Mouse (Mus musculus): ENCODE results near the gene Iqcd. TPM values are rescaled to one million over a fixed set of nuclear protein-coding genes. Genes with fewer than 3 reads are reported as not detected.

Iqcd gene
- polyA plus RNA-seq, 1 experiment from 2014 or later: 1.1 TPM

GRCm38 (mm10) chr5:120565171-120565905 lies 23.5 kb upstream of the Iqcd start:
- H3K4me3 ChIP-seq: no peak overlapping the region
- no peaks in the 10 kb centered on the region for H3K9me3 ChIP-seq (replicated peaks)
- no peaks in the 10 kb centered on the region for H3K27me3 ChIP-seq
- ATAC-seq: no peak
- WGBS: 19% methylated on average over 15 of the region's 15 CpGs
- peak overlapping the region; percentile 97 for H3K27ac ChIP-seq
- peak overlapping the region; percentile 43; the same call in 1 of the 2 replicates for H3K9ac ChIP-seq
- peaks cover 85% of the 10 kb centered on the region for H3K4me1 ChIP-seq
- H3K4me2 ChIP-seq: peak overlapping the region; percentile 38
- H3K36me3 ChIP-seq (ENCODE audit: poor library complexity, severe bottlenecking): no peaks in the 10 kb centered on the region

GRCm38 (mm10) chr5:120566101-120566500 lies 22.7 kb upstream of the Iqcd start:
- peak overlapping the region; percentile 43; the same call in 1 of the 2 replicates for H3K9ac ChIP-seq
- H3K4me3 ChIP-seq: no peak overlapping the region
- H3K4me2 ChIP-seq: peak overlapping the region; percentile 38
- no peaks in the 10 kb centered on the region for H3K9me3 ChIP-seq (replicated peaks)
- H3K27me3 ChIP-seq: no peaks in the 10 kb centered on the region
- peaks cover 85% of the 10 kb centered on the region for H3K4me1 ChIP-seq
- no peaks in the 10 kb centered on the region for H3K36me3 ChIP-seq (ENCODE audit: poor library complexity, severe bottlenecking)
- peak; percentile 83 for ATAC-seq
- 9% methylated on average over 5 of the region's 5 CpGs for WGBS
- H3K27ac ChIP-seq: peak overlapping the region; percentile 97

- H3K27me3 ChIP-seq: no peaks in the 10 kb centered on the region
- peak overlapping the region; percentile 38 for H3K4me2 ChIP-seq
- peak overlapping the region; percentile 43 for H3K9ac ChIP-seq
- peaks cover 89% of the 10 kb centered on the region for H3K4me1 ChIP-seq
- ATAC-seq: peak; percentile 22
- H3K9me3 ChIP-seq (replicated peaks): no peaks in the 10 kb centered on the region
- no peak overlapping the region for H3K4me3 ChIP-seq
- H3K27ac ChIP-seq: peak overlapping the region; percentile 97
- WGBS: 34% methylated on average over 9 of the region's 9 CpGs
- no peaks in the 10 kb centered on the region for H3K36me3 ChIP-seq (ENCODE audit: poor library complexity, severe bottlenecking)
These were observed 22.0 kb upstream of the Iqcd start for GRCm38 (mm10) chr5:120566681-120567252.

DNA sequence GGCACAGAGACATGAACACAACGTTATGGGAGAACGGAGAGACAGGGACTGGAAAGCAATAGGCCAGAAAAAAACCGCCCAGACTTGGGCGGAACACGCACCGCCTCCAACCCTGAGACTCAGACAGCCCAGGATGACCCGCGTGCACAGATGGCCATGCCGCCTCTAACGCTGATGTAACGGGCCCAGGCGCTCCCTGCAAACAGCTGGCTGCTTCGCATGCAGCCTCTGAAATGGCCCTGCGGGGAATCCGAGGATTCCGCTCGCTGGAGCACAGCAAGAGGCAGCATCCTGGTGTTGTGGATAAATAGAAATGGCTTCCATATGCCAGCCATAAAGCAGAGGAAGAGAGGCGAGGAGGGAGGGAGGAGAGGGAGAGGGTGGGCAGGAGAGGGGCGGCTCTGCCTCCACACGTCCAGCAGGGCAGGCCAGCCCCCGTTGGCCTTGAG lies 21.5 kb upstream of the Iqcd start:
- ATAC-seq: peak; percentile 25; the same call in 1 of the 2 replicates
- peak overlapping the region; percentile 97 for H3K27ac ChIP-seq
- 13% methylated on average over 21 of the region's 21 CpGs for WGBS
- H3K4me3 ChIP-seq: no peak overlapping the region
- H3K9me3 ChIP-seq (replicated peaks): no peaks in the 10 kb centered on the region
- H3K9ac ChIP-seq: peak overlapping the region; percentile 43
- H3K27me3 ChIP-seq: no peaks in the 10 kb centered on the region
- H3K36me3 ChIP-seq (ENCODE audit: poor library complexity, severe bottlenecking): no peaks in the 10 kb centered on the region
- H3K4me2 ChIP-seq: peak overlapping the region; percentile 38
- peaks cover 91% of the 10 kb centered on the region for H3K4me1 ChIP-seq

- H3K27ac ChIP-seq: peak overlapping the region; percentile 97
- ATAC-seq: peak; percentile 41
- WGBS: 23% methylated on average over 14 of the region's 14 CpGs
- H3K9ac ChIP-seq: peak overlapping the region; percentile 43
- peak overlapping the region; percentile 38 for H3K4me2 ChIP-seq
- H3K27me3 ChIP-seq: no peaks in the 10 kb centered on the region
- no peak overlapping the region for H3K4me3 ChIP-seq
- H3K36me3 ChIP-seq (ENCODE audit: poor library complexity, severe bottlenecking): no peaks in the 10 kb centered on the region
- H3K9me3 ChIP-seq (replicated peaks): no peaks in the 10 kb centered on the region
- H3K4me1 ChIP-seq: peaks cover 89% of the 10 kb centered on the region
These were observed 21.0 kb upstream of the Iqcd start for GRCm38 (mm10) chr5:120567761-120568211.

DNA sequence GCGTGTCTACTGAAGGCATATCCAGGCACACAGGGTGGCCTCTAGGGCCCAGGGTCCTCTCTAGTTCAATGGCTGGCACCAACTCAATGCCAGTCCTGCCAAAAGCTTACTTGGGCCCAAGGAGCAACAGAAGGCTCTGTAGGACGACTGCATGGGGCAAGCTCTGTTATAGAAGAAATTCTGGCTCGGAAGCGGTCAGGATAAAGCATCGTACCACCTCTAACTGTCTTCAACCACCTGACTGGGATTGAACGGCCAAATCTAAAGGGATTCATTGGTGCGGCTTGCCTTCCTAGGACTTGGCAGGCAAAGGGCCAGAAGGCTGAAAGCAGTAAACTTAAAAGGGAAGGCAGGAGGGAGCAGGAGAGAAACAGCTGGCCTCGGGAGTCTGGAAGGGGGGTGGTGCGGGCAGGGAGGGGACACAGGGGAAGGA lies 20.5 kb upstream of the Iqcd start:
- Histone ChIP-seq H3K4me1 (peaks cover 83% of the 10 kb centered on the region), H3K9ac (peak overlapping the region; percentile 43; the same call in 1 of the 2 replicates), H3K4me2 (peak overlapping the region; percentile 38), H3K27ac (peak overlapping the region; percentile 97), H3K9me3 (replicated peaks) (no peaks in the 10 kb centered on the region), H3K36me3 (ENCODE audit: poor library complexity, severe bottlenecking) (no peaks in the 10 kb centered on the region), H3K4me3 (no peak overlapping the region), H3K27me3 (no peaks in the 10 kb centered on the region)
- no peak for ATAC-seq
- 40% methylated on average over 9 of the region's 9 CpGs for WGBS

GRCm38 (mm10) chr5:120568964-120569363 lies 19.9 kb upstream of the Iqcd start:
- no peak for ATAC-seq
- WGBS: 92% methylated on average over 4 of the region's 4 CpGs
- no peaks in the 10 kb centered on the region for H3K27me3 ChIP-seq
- peak overlapping the region; percentile 38; the same call in 1 of the 2 replicates for H3K4me2 ChIP-seq
- H3K9ac ChIP-seq: peak overlapping the region; percentile 43; the same call in 1 of the 2 replicates
- peak overlapping the region; percentile 97 for H3K27ac ChIP-seq
- no peaks in the 10 kb centered on the region for H3K9me3 ChIP-seq (replicated peaks)
- H3K4me1 ChIP-seq: peaks cover 77% of the 10 kb centered on the region
- H3K4me3 ChIP-seq: no peak overlapping the region
- H3K36me3 ChIP-seq (ENCODE audit: poor library complexity, severe bottlenecking): no peaks in the 10 kb centered on the region

GRCm38 (mm10) chr5:120569791-120570190 lies 19.0 kb upstream of the Iqcd start:
- WGBS: 95% methylated on average over 3 of the region's 3 CpGs
- H3K4me2 ChIP-seq: no peak overlapping the region
- H3K4me3 ChIP-seq: no peak overlapping the region
- no peaks in the 10 kb centered on the region for H3K9me3 ChIP-seq (replicated peaks)
- no peak for ATAC-seq
- no peak overlapping the region for H3K9ac ChIP-seq
- no peaks in the 10 kb centered on the region for H3K36me3 ChIP-seq (ENCODE audit: poor library complexity, severe bottlenecking)
- H3K27ac ChIP-seq: no peak overlapping the region
- H3K27me3 ChIP-seq: no peaks in the 10 kb centered on the region
- peaks cover 69% of the 10 kb centered on the region for H3K4me1 ChIP-seq

- ATAC-seq: no peak
- Histone ChIP-seq H3K27ac (no peak overlapping the region), H3K4me1 (peaks cover 63% of the 10 kb centered on the region), H3K4me3 (no peak overlapping the region), H3K36me3 (ENCODE audit: poor library complexity, severe bottlenecking) (no peaks in the 10 kb centered on the region), H3K9me3 (replicated peaks) (no peaks in the 10 kb centered on the region), H3K27me3 (no peaks in the 10 kb centered on the region), H3K9ac (no peak overlapping the region), H3K4me2 (no peak overlapping the region)
- WGBS: 80% methylated on average over 11 of the region's 11 CpGs
These were observed 18.4 kb upstream of the Iqcd start for GRCm38 (mm10) chr5:120570289-120570897.

DNA sequence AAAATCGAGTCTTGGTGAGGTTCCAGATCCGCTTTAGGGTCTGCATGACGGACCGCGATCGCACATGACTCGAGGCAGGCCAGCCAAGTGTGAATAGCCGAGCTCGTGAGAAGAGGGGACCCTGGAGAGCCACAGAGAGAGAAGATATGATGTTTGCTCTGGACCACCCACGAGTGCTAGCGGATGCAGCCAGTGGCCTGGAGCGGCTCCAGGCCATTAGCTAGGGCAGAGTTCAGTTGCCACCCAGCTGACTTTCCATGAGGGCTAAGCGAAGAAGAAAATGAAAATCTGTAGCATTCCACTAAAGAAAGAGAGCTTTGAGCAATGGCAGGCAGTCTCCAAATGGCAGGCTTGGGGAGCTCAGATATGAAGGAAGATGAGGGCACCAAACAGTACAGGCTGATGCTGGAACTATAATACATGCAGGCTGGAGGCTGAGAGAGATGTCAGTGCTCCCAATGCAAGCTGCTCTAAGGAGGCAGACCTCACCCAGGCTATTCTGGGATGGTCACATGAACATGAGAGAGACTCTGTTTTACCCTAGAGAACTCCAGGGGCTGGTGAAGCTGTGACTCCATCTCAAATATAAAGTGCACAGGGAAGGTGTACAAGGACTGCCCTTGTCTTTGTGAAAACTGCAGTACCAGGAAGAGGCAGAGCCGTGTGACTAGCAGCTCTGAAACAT lies 17.6 kb upstream of the Iqcd start:
- no peaks in the 10 kb centered on the region for H3K36me3 ChIP-seq (ENCODE audit: poor library complexity, severe bottlenecking)
- H3K4me1 ChIP-seq: peaks cover 55% of the 10 kb centered on the region
- no peak for ATAC-seq
- 65% methylated on average over 14 of the region's 14 CpGs for WGBS
- no peak overlapping the region for H3K27ac ChIP-seq
- H3K9me3 ChIP-seq (replicated peaks): no peaks in the 10 kb centered on the region
- no peak overlapping the region for H3K4me2 ChIP-seq
- H3K27me3 ChIP-seq: no peaks in the 10 kb centered on the region
- no peak overlapping the region for H3K4me3 ChIP-seq
- 0 out of 2 replicates have a peak overlapping the region, but pooled peaks have one; percentile 8 for H3K9ac ChIP-seq

GRCm38 (mm10) chr5:120574469-120575063 lies 14.2 kb upstream of the Iqcd start:
- Histone ChIP-seq H3K4me3 (no peak overlapping the region), H3K9me3 (replicated peaks) (no peaks in the 10 kb centered on the region), H3K36me3 (ENCODE audit: poor library complexity, severe bottlenecking) (no peaks in the 10 kb centered on the region; the same call in 1 of the 2 replicates), H3K27me3 (no peaks in the 10 kb centered on the region), H3K27ac (no peak overlapping the region), H3K4me1 (peaks cover 41% of the 10 kb centered on the region), H3K4me2 (no peak overlapping the region), H3K9ac (no peak overlapping the region)
- WGBS: 75% methylated on average over 10 of the region's 10 CpGs
- no peak for ATAC-seq
